Mouse (Mus musculus) spleen, adult 2 months (tissue): ENCODE measurements around the gene Selenbp1.

Experiments used
- CTCF ChIP-seq: fragments of 200-500 bp; IDR thresholded peaks from 2 replicates; pipeline ENCODE4 v1.5.1; 2011; ENCODE audit warnings: mild to moderate bottlenecking, inconsistent platforms; ENCODE audit not compliant: insufficient read depth, insufficient read length, insufficient replicate concordance; ENCODE audit errors: extremely low read depth
- POLR2A ChIP-seq: fragments of 200-500 bp; IDR thresholded peaks from 2 replicates; pipeline ENCODE4 v1.6.1; 2011; ENCODE audit warnings: low read depth, low read length, inconsistent platforms

DNA sequence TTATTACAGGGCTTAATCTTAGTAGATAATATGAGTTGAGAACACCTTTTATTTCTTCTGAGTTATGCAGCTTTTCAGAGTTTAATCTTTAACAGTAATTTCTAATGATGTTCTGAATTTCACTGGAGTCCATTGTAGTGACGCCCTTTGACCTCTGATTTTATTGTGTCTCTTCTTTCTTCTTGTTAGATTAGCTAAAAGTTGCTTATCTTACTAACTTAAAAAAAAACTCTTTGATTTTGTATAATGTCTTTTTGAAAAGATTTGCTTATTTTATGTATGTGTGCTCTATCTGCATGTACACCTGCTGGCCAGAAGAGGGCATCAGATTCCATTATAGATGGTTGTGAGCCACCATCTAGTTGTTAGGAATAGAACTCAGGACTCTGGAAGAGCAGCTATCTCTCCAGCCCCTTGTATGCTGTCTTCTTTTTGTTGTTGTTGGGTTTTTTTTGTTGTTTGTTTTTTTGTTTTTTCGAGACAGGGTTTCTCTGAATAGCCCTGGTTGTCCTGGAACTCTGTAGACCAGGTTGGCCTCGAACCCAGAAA, 15.3 kb downstream of the Selenbp1 start:
- no peak for TF ChIP-seq CTCF
- no peak for TF ChIP-seq POLR2A
